Mouse (Mus musculus): ENCODE results near the gene Adamts17. TPM values are rescaled to one million over a fixed set of nuclear protein-coding genes. Genes with fewer than 3 reads are reported as not detected.

Adamts17 gene
- total and polyA plus RNA-seq, 2 experiments from 2014 or later: 3.9 to 14.8 TPM

DNA sequence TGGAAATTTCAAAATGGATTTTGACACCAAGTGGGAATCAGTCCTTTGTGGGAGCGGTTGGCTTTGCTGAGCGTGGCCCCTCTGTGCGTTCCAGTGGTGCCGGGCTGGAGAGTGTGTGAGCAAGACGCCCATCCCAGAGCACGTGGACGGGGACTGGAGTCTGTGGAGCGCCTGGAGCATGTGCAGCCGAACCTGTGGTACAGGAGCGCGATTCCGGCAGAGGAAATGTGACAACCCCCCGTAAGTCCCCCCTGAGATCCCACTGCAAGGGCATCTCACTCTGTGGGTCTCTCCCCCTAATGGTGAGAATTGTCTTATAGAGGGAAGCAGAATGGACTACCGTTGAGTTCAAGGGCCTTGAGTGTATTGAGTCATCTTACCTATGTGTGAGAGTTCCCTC, 189.9 kb downstream of the Adamts17 start:
- H3K36me3 ChIP-seq (ENCODE audit: insufficient read depth, low read length): no peaks in the 10 kb centered on the region

DNA sequence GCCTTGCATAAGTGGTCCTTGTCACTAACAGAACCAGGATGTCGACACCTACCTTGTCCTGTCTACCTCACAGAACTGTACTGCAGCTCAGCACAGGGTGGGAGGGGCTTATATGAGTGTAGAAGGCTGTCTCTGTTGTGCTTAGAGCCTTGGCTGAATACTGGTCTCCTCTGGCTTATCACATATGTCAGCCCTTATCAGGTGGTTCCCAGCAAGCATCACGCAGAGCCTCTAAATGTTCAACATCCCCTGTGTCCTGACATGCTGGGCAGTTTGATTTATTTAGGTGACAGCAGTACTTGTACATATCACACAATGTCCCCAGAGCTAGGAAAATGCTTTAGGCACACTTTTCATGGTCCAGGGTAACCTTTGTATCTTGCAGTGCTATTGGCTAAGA, 191.7 kb downstream of the Adamts17 start:
- Histone ChIP-seq H3K4me2 (ENCODE audit: low read depth, low read length) (no peak overlapping the region), H3K27me3 (ENCODE audit: insufficient read depth, low read length) (no peaks in the 10 kb centered on the region), H3K4me1 (ENCODE audit: insufficient read depth, low read length) (no peaks in the 10 kb centered on the region), H3K36me3 (ENCODE audit: insufficient read depth, low read length) (no peaks in the 10 kb centered on the region), H3K9me3 (ENCODE audit: low read length) (no peaks in the 10 kb centered on the region), H3K4me3 (ENCODE audit: low read length) (no peak overlapping the region), H3K9ac (replicated peaks; ENCODE audit: low read length) (no peak overlapping the region), H3K27ac (no peak overlapping the region)
- ATAC-seq: no peak
- WGBS: 89% methylated on average over 2 of the region's 2 CpGs
- no peak for TF ChIP-seq CTCF (IDR thresholded peaks at IDR 0.05; ENCODE audit: low read depth)
- DNase-seq (ENCODE audit: low spot score): no peak

More for the DNA sequence above, 189.9 kb downstream of the Adamts17 start:
- WGBS: 94% methylated on average over 14 of the region's 14 CpGs
- Histone ChIP-seq H3K4me2 (ENCODE audit: low read depth, low read length) (no peak overlapping the region), H3K9ac (replicated peaks; ENCODE audit: low read length) (no peak overlapping the region), H3K4me3 (ENCODE audit: low read length) (no peak overlapping the region), H3K27me3 (ENCODE audit: insufficient read depth, low read length) (no peaks in the 10 kb centered on the region), H3K27ac (no peak overlapping the region), H3K9me3 (ENCODE audit: low read length) (no peaks in the 10 kb centered on the region), H3K4me1 (ENCODE audit: insufficient read depth, low read length) (no peaks in the 10 kb centered on the region)
- no peak for TF ChIP-seq CTCF (IDR thresholded peaks at IDR 0.05; ENCODE audit: low read depth)
- DNase-seq (ENCODE audit: low spot score) (no peak), ATAC-seq (no peak)

DNA sequence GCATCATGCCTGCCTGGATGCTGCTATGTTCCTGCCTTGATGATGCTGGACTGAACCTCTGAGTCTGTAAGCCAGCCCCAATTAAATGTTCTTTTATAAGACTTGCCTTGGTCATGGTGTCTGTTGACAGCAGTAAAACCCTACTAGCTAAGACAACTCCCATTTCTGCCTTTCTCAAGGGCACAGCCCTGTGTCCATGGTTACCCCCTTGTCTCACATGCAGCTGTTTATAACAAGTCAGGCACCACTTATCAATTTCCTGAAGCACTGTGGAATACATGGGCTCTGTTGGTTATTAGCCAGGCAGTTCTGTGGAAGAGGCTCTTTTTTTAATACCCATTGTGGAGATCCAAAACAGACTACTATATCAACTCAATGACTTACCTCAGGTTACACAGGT, 193.1 kb downstream of the Adamts17 start:
- H3K27ac ChIP-seq: no peak overlapping the region
- H3K4me3 ChIP-seq (ENCODE audit: low read length): no peak overlapping the region
- DNase-seq (ENCODE audit: low spot score) (no peak), ATAC-seq (no peak)
- H3K27me3 ChIP-seq (ENCODE audit: insufficient read depth, low read length): no peaks in the 10 kb centered on the region
- H3K4me2 ChIP-seq (ENCODE audit: low read depth, low read length): no peak overlapping the region
- no peaks in the 10 kb centered on the region for H3K36me3 ChIP-seq (ENCODE audit: insufficient read depth, low read length)
- no peaks in the 10 kb centered on the region for H3K9me3 ChIP-seq (ENCODE audit: low read length)
- H3K4me1 ChIP-seq (ENCODE audit: insufficient read depth, low read length): no peaks in the 10 kb centered on the region
- H3K9ac ChIP-seq (replicated peaks; ENCODE audit: low read length): no peak overlapping the region
- no peak for TF ChIP-seq CTCF (IDR thresholded peaks at IDR 0.05; ENCODE audit: low read depth)

DNA sequence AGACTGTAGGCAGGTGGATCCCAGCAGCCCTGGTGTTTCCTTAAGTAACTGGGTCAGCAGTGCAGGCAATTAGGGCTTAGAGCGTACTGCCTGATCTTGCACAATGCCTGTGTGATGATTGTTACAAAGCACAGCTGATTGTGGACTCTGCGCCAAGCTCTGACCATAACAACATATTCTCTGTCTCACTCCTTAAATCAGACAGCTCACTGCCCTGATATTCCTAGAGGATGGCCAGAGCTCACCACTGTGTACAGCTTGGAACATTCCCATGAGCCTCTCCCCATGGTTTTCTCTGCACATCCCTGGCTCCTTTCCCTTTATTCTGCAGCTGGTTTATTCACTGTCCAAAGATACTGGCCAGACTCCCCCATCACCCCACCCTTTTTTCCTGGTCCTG, 194.8 kb downstream of the Adamts17 start:
- H3K4me1 ChIP-seq (ENCODE audit: insufficient read depth, low read length): no peaks in the 10 kb centered on the region
- ATAC-seq (no peak), DNase-seq (ENCODE audit: low spot score) (peak; percentile 5)
- WGBS: 83% methylated on average over 2 of the region's 2 CpGs
- H3K36me3 ChIP-seq (ENCODE audit: insufficient read depth, low read length): no peaks in the 10 kb centered on the region
- no peak overlapping the region for H3K4me3 ChIP-seq (ENCODE audit: low read length)
- no peak for TF ChIP-seq CTCF (IDR thresholded peaks at IDR 0.05; ENCODE audit: low read depth)
- H3K9me3 ChIP-seq (ENCODE audit: low read length): no peaks in the 10 kb centered on the region
- no peak overlapping the region for H3K9ac ChIP-seq (replicated peaks; ENCODE audit: low read length)
- H3K27ac ChIP-seq: no peak overlapping the region
- H3K4me2 ChIP-seq (ENCODE audit: low read depth, low read length): no peak overlapping the region
- H3K27me3 ChIP-seq (ENCODE audit: insufficient read depth, low read length): no peaks in the 10 kb centered on the region

DNA sequence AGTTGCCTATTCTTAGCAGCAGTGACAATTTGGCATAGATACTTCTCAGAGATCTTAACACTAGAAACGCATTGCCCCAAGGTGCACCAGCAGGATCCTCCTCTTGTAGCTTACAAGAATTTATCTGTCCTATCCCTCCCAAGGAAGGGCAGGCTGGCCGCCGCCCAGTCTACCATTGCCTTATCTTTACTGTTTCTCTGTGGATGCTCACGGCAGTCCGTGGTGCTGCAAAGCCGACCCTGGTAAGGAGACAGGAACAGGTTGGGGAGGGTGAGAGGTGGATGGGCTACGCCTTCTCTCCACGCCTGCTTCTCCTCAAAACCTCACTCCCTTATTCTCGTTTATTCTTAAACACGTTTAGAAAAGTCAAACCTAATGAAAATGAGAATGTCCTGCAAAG, 195.7 kb downstream of the Adamts17 start:
- DNase-seq (ENCODE audit: low spot score) (no peak), ATAC-seq (no peak)
- no peak overlapping the region for H3K9ac ChIP-seq (replicated peaks; ENCODE audit: low read length)
- H3K4me1 ChIP-seq (ENCODE audit: insufficient read depth, low read length): no peaks in the 10 kb centered on the region
- no peaks in the 10 kb centered on the region for H3K9me3 ChIP-seq (ENCODE audit: low read length)
- 95% methylated on average over 10 of the region's 10 CpGs for WGBS
- no peak overlapping the region for H3K27ac ChIP-seq
- H3K27me3 ChIP-seq (ENCODE audit: insufficient read depth, low read length): no peaks in the 10 kb centered on the region
- TF ChIP-seq CTCF (IDR thresholded peaks at IDR 0.05; ENCODE audit: low read depth): no peak
- no peaks in the 10 kb centered on the region for H3K36me3 ChIP-seq (ENCODE audit: insufficient read depth, low read length)
- no peak overlapping the region for H3K4me3 ChIP-seq (ENCODE audit: low read length)
- no peak overlapping the region for H3K4me2 ChIP-seq (ENCODE audit: low read depth, low read length)

DNA sequence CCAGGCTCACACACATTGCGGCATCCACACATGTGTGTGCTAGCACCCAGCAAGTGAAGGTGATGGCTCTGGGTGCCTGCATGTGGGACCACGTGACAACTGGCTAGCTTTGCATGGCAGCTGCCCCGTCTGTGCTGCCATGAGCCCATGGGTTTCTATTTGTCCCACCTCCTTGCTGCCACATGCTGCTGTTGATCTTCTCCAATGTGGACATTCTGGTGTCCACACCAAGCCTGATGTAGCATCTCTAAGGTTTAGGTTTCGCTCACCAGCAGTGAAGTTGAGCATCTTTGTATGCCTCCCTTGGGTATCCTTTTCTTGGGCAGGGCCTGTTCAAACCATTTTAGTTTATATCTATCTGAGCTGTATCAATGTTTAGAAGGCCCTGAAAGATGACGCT, 196.1 kb downstream of the Adamts17 start:
- 90% methylated on average over 5 of the region's 5 CpGs for WGBS
- H3K27me3 ChIP-seq (ENCODE audit: insufficient read depth, low read length): no peaks in the 10 kb centered on the region
- H3K9ac ChIP-seq (replicated peaks; ENCODE audit: low read length): no peak overlapping the region
- ATAC-seq: no peak
- H3K4me1 ChIP-seq (ENCODE audit: insufficient read depth, low read length): no peaks in the 10 kb centered on the region
- no peak for TF ChIP-seq CTCF (IDR thresholded peaks at IDR 0.05; ENCODE audit: low read depth)
- H3K4me2 ChIP-seq (ENCODE audit: low read depth, low read length): no peak overlapping the region
- no peaks in the 10 kb centered on the region for H3K36me3 ChIP-seq (ENCODE audit: insufficient read depth, low read length)
- H3K9me3 ChIP-seq (ENCODE audit: low read length): no peaks in the 10 kb centered on the region
- H3K4me3 ChIP-seq (ENCODE audit: low read length): no peak overlapping the region
- DNase-seq (ENCODE audit: low spot score): no peak
- no peak overlapping the region for H3K27ac ChIP-seq

DNA sequence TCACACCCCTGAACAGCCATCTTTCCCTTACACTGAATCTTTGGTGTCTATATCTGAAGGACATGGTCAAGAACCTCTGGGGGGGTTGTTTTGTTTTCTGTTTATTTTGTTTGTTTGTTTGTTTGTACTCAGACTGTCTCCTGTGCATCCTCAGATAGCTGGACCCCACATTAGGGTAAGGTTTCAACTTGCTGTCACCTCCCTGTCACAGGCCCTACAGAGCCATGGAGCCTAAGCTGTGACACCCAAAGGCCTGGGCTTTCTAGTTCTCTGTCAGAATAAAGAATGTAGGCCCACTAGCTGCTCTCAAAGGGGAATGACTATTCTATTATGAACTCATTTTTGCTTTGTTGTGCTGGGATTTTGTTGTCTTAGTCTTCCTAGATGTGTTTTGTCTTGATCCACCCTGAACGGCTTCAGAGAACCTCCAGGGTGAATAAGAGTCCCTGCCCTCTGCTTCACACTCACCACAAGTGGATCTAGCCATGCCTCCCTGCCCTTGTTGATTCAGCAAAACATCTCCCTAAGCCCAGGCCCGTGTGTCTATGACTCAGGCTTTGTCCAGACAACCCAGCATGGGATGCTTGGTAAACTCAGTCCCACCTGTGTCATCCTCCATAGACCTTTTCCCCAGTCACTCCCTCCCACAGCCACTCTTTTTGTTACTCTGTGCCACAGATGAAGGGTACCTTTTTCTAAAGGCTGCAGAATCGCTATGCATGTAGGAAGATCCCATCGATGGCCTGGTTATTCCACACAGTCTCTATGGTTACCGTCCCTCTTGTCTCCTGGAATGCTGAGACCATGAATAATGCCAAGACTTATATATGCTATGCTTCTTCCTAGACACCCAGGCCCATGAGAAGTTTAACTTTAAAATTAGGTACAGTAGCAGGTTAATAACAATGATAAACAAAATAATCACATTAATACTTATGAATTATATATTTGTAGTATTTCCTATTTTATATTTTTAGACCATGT, 197.3 kb downstream of the Adamts17 start:
- Histone ChIP-seq H3K9me3 (ENCODE audit: low read length) (no peaks in the 10 kb centered on the region), H3K27ac (no peak overlapping the region), H3K9ac (replicated peaks; ENCODE audit: low read length) (no peak overlapping the region), H3K4me3 (ENCODE audit: low read length) (no peak overlapping the region), H3K27me3 (ENCODE audit: insufficient read depth, low read length) (no peaks in the 10 kb centered on the region), H3K4me1 (ENCODE audit: insufficient read depth, low read length) (no peaks in the 10 kb centered on the region), H3K36me3 (ENCODE audit: insufficient read depth, low read length) (no peaks in the 10 kb centered on the region), H3K4me2 (ENCODE audit: low read depth, low read length) (no peak overlapping the region)
- no peak for DNase-seq (ENCODE audit: low spot score)
- 46% methylated on average over 5 of the region's 5 CpGs for WGBS
- TF ChIP-seq CTCF (IDR thresholded peaks at IDR 0.05; ENCODE audit: low read depth): no peak
- no peak for ATAC-seq

Data from hindbrain, postnatal 0 days (tissue).